Mouse (Mus musculus): ENCODE results near the gene Spin1.

Gene Spin1

DNA sequence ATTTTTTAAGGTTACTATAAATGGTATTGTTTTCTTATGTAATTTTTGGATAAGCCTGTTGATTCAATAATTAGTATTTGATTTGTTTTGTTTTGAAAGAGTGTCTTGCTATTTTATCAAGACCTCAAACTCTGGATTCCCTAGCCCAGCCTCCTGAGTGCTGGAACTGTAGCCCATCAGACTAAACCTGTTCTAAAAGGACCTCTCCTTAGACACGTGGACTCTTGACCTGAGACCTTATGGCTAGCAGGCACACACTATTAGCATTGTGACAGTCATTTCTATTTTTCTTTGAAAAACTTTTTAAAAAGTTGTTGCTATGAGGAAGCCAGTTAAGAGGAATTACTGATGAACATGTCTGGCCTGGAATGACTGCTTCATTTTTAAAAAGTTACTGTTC is 46.4 kb downstream of the Spin1 start:
- DNase-seq, result no peak

DNA sequence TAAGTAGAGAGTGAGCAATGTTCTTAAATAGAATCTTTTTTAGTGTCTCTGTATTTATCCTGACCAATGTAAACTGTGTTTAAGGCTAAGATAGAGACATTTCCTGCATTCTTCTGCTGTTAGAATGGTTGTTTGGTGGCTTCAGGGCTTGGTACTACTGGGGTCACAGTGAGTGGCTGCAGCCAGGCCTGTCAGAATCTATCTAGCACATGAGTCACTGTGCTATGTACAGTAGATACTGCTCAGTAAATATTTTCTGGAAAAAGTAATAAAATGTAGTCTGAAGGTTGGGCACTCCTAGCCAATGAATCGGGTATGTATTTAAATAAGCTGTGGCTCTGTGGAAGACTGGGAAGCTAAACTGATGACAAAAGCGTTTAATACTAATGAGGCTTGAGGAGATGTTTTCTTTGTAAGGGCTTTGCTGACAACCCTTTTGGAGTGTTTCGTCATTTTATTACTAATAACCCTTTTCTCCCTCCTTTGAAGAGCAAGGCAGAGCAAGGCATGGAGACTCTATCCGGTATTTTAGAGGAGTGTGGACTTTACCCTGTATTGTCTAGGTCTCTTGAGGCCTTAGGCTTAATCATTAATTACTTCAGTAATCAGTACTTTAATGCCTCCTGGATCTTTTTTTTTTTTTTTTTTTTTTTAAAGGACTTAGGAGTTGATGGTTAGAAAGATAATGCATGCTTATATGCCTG is 52.4 kb downstream of the Spin1 start:
- DNase-seq, result no peak

DNA sequence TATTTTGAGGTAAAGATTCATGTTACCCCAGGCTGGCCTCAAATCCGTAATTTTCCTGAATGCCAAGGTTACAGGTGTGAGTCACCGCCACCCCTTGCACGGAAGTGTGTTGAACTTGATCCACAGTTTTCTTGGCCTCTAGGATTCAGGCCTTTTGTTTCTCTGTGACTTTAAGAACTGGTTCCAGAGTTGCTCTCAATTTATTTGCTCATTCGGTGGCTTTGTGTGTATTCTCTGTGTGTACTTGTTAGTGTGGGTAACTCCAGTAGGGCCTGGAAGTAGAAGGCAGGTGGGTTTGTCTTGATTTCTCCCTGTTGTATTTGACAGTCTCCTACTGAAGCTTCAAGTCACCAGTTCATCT is 53.0 kb downstream of the Spin1 start:
- peak; percentile 49 for DNase-seq

DNA sequence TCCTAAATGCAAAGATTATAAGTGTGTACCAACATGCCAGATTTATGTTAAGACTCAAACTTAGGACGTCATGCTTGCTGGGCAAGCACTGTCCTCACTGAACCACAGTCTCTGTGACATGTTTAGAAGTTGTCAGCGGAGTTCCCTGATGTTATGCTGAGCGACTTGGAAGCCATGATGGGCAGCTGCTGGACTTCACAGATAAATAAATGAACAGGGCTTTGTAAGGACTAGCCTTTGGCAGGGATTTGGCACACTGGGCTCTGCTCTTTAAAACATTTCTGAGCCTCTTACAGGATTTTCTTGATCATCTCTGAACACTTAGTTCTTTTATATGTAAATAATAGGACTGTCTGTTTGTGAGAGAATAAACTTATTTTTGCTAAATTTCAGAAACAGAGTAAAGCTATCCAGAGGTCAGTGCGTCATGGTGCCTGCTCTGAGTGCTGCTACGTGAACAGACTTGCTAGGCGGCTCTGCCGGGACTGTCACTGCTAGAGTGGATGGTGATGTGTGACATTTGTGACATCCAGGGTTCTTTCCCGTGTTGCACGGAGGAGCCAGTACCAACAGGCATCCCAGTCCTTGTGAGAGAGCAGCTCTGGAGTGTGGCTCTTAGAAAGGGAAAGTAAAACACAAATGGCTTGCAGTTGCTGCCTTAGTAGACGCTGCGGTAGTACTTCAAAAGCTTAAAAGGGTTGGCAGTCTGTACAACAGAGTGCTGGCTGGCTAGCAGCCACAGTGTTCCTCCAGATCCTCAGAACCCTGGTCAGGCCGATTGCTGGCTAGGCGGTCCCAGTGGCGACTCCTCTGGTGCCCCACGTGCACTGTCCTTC is 54.7 kb downstream of the Spin1 start:
- DNase-seq, result no peak

DNA sequence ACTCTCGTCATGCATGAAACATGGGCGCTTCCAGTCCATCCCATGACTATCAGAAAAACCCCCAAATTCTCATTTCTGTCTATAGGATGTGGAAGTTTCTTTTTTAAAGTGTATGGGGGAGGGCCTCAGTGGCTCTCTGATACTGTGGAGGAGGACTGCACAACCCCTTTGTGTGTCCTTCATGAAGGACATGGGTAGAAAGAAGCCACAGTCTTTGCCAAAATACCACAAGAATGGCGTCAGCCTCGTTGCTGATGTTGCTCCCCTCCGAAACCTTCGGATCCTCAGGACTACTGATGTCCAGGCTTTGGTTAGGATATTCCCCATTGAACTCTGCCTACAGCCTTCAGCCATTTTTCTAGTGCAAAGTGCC is 55.3 kb downstream of the Spin1 start:
- DNase-seq, result no peak

DNA sequence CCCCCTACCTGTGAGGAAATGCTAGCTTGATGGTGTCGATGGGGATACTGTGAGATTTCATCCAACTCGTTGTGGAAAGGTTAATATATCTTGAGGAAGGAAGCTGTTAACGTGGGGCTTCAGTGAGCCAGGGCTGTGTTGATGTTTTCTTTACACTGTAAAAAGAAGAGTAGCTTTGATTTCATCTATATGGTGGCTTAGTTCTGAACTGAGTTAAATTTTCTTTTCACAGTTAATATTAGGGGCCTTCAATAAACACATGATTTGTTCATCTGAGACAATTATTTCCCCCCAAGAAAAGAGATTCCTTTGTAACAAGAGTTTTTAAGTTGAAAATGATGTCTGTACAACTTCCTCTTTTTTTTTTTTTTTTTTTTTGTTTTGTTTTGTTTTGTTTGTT is 56.6 kb downstream of the Spin1 start:
- DNase-seq, result no peak

DNA sequence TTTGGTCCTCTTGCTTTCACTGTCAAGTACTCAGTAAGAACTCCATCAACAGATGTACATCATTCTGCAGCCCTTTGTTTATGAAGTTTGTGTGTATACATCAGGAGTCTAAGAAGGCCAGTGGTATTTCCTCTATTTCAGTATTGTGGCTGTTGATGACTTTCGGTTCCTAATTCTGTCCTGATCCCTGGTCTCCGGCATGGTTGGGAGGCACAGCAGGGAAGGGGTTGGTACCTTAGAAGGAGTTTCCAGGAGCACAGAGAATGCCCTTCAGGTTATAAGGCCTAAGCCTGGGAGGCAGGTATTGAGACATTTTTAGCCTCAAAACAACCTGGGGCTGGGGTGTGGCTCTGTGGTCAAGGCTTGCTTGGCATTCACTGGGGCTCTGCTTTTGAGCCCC is 61.0 kb downstream of the Spin1 start:
- no peak for DNase-seq

DNA sequence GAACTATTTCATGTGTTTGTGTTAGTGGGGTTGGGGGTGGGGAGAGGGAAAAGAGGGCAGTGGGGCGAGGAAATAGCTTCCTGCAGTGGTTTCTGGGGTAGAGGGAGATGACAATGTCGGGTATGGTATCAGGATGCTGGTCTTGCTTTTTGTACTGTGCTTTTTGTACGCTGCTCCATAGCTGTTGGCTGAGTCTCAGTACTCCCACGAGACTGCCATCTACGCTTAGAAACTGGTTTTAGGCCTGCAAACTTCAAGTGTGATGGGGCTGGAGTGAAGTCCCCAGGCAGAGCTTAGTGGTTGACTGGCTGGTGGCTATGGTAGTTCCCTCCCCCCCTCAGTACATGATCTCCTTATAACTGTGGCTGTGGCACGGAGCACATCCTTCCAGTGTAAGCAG is 61.6 kb downstream of the Spin1 start:
- DNase-seq, result no peak

DNA sequence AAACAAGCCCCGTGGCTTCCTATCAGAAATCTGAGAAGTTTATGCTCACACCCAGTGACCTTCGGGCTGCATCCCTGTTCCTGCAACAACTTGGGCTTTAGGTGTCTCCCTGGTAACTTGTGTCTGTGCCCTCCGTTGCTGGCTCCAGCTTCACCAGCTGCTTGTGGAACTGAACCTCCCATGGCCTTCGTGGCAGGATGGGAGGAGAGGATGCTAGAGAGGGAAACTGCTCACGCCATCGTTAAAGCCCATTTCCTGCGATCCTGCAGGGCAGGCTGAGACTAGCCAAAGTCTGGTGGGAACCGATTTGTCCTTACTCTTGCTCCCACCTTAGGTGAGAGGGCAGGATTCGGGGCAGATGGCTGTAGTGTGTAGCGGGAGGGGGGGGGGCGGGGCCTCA is 66.0 kb downstream of the Spin1 start:
- DNase-seq, result no peak

DNA sequence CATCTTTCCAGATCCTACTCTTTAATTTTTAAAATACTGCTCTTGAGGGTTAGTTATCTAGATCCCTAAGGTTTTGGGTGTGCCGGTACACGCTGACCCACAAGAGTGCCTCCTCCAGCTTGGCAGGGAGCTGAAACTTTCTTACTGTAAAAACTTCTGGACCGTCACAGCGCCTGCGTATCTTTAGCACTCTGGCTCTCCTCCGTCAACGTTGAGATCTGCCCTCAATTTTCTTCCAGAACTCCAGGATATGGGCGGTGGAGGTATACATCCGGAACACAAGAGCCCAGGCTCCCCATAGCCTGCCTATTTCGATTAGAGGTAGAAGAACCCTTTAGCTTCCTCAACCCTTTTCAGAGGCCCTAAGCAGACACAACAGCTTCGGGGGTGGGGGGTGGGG is 69.5 kb downstream of the Spin1 start:
- DNase-seq, result no peak

DNA sequence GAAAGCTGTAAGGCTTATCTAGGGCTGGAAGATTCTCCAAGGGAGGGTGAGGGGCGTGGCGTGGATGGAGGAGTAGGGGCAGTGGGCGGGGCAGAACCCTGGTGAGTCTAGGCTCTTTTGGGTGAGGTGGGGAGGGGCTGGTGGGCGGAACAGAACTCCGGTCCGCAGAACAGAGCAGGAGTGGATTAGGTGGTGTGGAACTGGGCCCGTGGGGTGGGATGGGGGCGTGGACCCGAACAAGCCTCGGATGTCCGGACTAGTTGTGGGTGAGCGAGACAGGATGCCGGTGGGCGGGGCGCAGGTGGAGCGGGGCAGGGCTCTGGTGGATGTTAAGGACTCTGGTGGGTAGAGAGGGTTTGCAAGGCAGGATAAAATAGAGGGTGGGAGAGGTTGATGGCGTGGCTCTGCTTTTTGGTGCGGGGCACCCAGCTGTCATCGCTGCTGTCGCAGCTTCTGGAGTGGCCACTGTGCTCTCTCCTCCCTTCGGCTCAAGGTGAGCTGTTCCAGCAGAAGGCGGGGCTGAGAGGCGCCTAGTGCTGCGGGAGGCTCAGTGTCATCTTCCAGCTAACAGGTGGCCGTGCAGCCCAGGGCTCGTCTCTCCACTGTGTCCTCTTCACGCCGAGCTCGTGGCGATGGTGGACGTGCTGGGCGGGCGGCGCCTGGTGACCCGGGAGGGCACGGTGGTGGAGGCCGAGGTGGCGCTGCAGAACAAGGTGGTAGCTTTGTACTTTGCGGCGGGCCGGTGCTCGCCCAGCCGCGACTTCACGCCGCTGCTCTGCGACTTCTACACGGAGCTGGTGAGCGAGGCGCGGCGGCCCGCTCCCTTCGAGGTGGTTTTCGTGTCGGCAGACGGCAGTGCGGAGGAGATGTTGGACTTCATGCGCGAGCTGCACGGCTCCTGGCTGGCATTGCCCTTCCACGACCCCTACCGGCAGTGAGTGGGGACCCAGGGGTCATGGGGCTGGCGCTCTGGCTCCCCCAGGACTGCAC is 70.3 kb downstream of the Spin1 start, which contains the start of gene Nxnl2:
Nxnl2 (plus strand) TSS at position 332 of the 990 bp plus-strand sequence.
- peak; percentile 67 for DNase-seq

DNA sequence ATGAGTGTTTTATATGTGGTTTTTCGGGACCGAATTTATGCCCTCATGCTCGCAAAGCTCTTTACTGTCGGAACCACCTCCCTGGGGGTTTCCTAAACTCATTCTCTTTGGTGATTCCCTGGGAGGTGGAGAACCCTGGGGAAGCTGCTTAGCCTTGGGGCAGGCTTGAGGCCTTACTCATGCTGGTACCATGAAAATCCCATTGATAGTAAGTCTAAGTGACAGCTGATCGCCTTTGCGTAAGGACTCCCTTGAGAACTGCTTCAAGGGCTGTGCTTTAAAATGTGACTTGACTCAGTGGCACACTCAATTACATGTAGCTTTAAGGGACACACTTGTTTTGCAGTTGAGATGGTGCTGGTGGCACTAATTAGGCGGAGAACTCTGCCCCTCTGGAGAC is 71.9 kb downstream of the Spin1 start:
- no peak for DNase-seq

DNA sequence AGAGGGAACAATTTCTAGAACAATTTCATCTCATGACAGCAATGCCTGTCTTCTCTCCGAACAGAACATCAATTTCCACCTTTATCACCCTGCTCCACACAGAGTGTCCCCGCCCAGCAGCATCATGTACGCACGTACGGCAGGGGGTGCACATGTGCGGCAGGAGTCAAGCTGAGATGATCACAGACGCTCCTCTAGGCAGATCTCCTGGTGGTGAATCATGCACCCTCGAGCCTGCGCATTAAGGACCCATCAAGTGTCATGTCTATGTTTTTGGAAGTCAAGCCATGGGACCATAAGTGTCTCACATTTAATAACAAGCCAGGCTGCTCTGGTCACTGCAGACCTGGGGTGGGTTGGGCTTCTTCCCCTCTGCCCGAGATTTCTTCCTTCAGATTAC is 78.3 kb downstream of the Spin1 start:
- DNase-seq, result no peak

DNA sequence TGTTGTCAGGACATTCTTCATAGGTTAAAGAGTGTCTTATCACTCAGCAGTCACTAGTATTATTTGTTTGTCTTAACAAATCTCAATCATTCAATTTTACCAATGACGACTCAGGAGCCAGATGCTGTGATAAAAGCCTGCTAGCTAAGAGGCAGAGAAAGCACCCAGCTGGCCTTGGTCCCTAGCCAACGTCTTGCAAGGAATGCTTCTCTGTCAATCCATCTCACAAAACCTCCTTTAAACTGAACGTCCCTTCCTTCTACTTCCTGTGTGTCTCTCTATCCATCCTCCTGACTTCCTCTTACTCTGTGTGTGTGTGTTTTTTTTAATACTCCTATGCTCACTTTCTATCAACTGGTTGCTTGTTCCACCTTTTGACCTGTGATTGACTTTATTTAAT is 78.7 kb downstream of the Spin1 start:
- no peak for DNase-seq

DNA sequence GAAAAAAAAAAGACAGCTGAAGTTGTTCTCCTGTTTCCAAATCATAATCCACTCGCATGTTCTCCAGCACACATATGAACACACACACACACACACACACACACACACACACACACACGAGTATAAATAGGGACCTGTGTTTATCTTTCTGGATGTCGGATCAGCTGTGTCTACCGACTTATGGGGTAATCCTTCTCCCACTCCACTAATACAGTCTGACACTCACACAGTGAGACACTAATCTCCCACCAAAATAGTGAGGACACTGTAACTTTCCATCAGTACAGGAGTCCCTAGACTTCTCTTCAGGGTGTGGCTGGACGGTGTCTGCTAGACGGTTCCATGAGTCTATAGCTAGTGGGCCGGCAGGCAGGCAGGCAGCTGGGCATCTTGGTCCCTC is 81.6 kb downstream of the Spin1 start:
- no peak for DNase-seq

DNA sequence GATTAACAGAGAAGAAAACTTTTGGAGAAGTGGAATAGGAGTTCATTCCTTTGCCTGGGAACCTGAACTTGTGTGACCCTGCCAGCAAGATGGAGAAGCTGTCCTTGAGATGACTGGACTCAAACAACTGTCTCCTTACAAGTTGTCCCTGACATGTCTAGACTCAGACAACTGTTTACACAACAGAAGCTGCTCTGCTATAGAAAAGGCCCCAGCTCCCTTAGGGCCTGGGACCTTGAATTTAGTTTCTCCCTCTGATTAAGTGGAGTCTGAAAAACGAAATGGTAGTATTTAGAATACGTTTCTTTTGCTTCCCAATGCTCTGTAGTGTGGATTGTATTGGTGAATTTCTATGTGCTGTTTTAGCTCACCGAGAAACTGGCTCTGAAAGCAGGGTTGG is 84.2 kb downstream of the Spin1 start:
- no peak for DNase-seq

DNA sequence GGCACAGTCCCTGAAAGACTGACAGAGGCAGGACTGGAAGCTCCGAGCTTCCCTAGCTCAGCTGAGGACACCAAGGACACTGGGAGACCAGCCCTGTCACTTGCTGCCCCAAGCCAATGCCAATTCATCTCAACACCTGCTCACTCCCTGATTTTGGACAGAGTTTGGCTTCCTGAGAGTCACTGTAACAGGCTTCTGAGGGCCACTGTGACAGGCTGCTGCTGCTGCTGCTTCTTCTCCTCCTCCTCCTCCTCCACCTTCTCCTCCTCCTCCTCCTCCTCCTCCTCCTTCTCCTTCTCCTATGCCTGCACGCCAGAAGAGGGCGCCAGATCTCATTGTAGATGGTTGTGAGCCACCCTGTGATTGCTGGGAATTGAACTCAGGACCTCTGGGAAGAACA is 89.7 kb downstream of the Spin1 start:
- no peak for DNase-seq

DNA sequence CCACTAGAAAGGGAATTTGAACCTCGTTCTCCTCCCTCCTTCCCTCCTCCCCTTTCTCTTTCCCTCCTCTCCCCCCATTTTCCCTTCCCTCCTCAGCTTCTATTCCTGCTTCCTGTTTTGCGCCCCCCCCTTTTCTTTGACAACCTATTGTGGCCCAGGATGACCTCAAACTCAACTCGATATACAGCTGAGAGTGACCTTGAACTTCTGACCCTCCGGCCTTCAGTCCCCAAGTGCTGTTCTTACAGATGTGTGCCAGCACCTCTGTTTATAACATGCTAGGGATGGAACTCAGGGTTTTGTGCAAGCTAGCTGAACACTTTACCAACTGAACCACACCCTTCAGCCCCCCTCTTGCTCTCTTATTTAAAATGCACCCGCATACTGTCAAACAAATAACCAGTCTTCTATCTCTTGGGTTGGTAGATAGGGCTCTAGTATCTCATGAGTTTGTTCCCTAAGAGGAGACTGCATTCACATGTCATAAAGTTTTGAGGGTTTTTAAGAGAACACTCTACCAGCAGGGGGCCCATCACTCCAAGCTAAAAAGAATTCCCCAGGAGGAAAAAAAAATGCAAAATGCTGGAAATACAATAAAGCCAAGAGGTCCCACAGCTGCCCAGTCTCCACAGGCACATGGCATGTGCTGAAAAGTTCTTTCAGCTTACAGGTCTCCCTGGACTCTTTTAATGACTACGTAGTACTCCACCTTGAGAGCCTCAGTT is 90.9 kb downstream of the Spin1 start:
- DNase-seq, result peak; percentile 40

DNA sequence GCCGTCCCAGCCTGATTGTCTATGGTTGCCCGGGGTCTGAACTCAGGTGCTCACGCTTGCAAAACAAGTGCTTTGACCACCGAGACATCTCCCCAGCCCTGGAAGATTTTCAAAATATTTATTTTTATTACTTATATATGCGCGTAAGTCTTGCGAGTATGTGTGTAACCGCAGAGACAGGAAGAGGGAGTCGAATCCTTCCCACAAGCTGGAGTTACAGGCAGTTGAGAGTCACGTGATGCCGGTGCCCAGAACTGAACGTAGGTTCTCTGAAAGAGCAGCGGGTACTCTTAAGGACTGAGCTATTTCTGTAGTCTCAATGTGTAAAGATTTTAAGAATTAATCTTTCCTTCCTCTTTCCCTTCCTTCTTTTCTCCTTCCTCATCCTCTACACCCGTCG is 93.2 kb downstream of the Spin1 start:
- DNase-seq, result no peak

DNA sequence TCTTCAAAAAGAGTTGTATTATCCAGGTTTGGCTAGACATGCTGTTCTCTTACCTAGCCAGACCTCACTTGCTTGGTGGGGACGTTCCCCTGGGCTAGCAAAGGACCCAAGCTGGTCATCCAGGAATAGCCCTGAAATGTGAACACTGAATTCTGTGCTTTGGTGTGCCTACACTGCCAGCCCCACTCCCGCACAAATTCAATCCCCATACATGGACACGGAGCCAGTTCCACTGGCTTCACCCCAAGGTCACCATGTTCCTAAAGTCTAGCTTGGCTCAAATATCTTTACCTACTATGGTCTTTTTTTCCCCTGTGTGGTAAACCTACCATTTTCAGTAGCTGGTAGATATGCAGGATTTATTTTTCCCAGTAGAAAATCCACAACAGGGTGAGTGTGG is 97.0 kb downstream of the Spin1 start:
- DNase-seq, result no peak

DNA sequence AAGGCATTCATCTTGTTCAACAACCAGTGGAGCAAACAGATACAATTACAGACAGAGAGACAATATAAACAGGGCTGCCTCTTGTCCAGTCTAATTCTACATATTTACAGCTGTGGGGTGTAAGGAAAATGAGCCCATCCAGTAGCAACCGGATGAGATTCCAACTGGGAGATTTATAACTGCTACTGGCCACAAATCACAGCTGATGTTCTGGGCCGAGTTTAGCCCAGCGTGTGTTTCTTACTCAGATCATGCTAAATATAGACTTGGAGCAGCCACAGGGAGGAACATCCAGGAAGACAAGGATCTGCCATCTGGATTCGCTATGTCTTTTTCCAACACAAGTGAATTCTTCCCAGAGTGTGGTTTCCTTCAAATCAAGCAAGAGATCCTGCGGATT is 97.5 kb downstream of the Spin1 start:
- peak; percentile 27 for DNase-seq
